Mouse (Mus musculus) heart, postnatal 0 days (tissue): ENCODE results near the gene Ncaph2. TPM values are rescaled to one million over a fixed set of nuclear protein-coding genes. Genes with fewer than 3 reads are reported as not detected.

ENCODE experiments used
- ATAC-seq: fragments of 200-750 bp; cut with Nextera tagmentation; 2 replicates; pipeline ENCODE4 v1.8.0; 2017; ENCODE audit warnings: low read depth, moderate number of reproducible peaks, moderate library complexity; ENCODE audit not compliant: insufficient read depth
- DNase-seq: peaks from one replicate; pipeline ENCODE4 v3.0.0-alpha.2; 2016; ENCODE audit warnings: low spot score
- H3K27ac ChIP-seq: fragments of 300-500 bp; sonication (generic); 2 replicates; pipeline ENCODE4 v1.5.1; 2014; ENCODE audit warnings: low read depth, mild to moderate bottlenecking
- H3K27me3 ChIP-seq: fragments of 300-500 bp; sonication (generic); 2 replicates; pipeline ENCODE4 v1.6.1; 2014; ENCODE audit warnings: low read length, mixed read lengths; ENCODE audit not compliant: control insufficient read depth, insufficient read depth
- H3K36me3 ChIP-seq: fragments of 300-500 bp; sonication (generic); replicated peaks from 2 replicates; pipeline ENCODE4 v1.6.1; 2014; ENCODE audit warnings: low read length, mixed read lengths; ENCODE audit not compliant: control insufficient read depth, insufficient read depth
- H3K4me1 ChIP-seq: fragments of 300-500 bp; sonication (generic); 2 replicates; pipeline ENCODE4 v1.6.1; 2014; ENCODE audit warnings: antibody characterized with exemption; ENCODE audit not compliant: control insufficient read depth, insufficient read depth
- H3K4me2 ChIP-seq: fragments of 300-500 bp; sonication (generic); 2 replicates; pipeline ENCODE4 v1.6.1; 2014; ENCODE audit warnings: low read depth, mild to moderate bottlenecking, low read length, moderate library complexity
- H3K4me3 ChIP-seq: fragments of 300-500 bp; sonication (generic); 2 replicates; pipeline ENCODE4 v1.5.1; 2014; ENCODE audit warnings: low read depth, low read length
- H3K9ac ChIP-seq: fragments of 300-500 bp; sonication (generic); replicated peaks from 2 replicates; pipeline ENCODE4 v1.6.1; 2014; ENCODE audit warnings: low read depth, low read length, mixed read lengths
- H3K9me3 ChIP-seq: fragments of 300-500 bp; sonication (generic); replicated peaks from 2 replicates; pipeline ENCODE4 v1.6.1; 2016; ENCODE audit warnings: low read length; ENCODE audit not compliant: control insufficient read depth
- CTCF ChIP-seq: IDR thresholded peaks from 2 replicates; pipeline ENCODE4 v1.5.1; 2016; ENCODE audit warnings: antibody characterized with exemption, control low read depth, low read depth
- EP300 ChIP-seq: IDR thresholded peaks from 2 replicates; pipeline ENCODE4 v1.6.1; 2016; ENCODE audit warnings: antibody characterized with exemption, low read depth
- WGBS: fragments of 180-500 bp; shearing (Covaris S2); extraction: QIAGEN DNeasy Blood & Tissue Kit; methylation state at CpG from one replicate; pipeline ENCODE4 v1.1.7; 2014; 5-methylcytosine and 5-hydroxymethylcytosine counted together
- polyA plus RNA-seq: library from polyadenylated mRNA; unstranded; fragments of >200 nt; fragmentation: Nextera tagmentation; extraction: Ambion mirVana; gene quantifications from 2 replicates; pipeline ENCODE4 v1.2.1, GENCODE M21; 2015
- total RNA-seq: library from RNA; depleted of rRNA; stranded (reverse); fragments of >200 nt; gene quantifications from 2 replicates; pipeline ENCODE4 v1.2.3, GENCODE M21; 2014; ENCODE audit warnings: low replicate concordance

Ncaph2 gene
- total and polyA plus RNA-seq, 2 experiments from 2014 or later = 64.3 to 136 TPM

DNA sequence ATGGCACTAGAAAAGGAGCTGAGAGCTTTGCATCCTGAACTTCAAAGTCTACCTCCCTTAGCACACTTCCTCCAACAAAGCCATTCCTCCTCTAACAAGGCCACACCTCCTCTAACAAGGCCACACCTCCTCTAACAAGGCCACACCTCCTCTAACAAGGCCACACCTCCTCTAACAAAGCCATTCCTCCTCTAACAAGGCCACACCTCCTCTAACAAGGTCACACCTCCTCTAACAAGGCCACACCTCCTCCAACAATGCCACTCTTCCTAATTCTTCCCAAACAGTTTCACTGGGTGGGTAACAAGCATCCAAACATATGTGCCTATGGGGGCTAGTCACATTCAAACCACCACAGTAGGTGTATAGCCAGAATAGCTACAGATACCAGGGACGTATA lies 47.0 kb downstream of the Ncaph2 start:
- WGBS = 78% methylated on average over 1 of the region's 1 CpGs
- DNase-seq (no peak), ATAC-seq (no peak)
- peaks cover 13% of the 10 kb centered on the region; the same call in 1 of the 2 replicates for H3K9me3 ChIP-seq
- H3K9ac ChIP-seq = no peak overlapping the region
- no peaks in the 10 kb centered on the region for H3K27me3 ChIP-seq
- TF ChIP-seq EP300 (no peak), CTCF (no peak)
- no peaks in the 10 kb centered on the region for H3K36me3 ChIP-seq
- H3K4me3 ChIP-seq = no peak overlapping the region
- H3K4me2 ChIP-seq = no peak overlapping the region
- H3K4me1 ChIP-seq = no peaks in the 10 kb centered on the region
- no peak overlapping the region for H3K27ac ChIP-seq

DNA sequence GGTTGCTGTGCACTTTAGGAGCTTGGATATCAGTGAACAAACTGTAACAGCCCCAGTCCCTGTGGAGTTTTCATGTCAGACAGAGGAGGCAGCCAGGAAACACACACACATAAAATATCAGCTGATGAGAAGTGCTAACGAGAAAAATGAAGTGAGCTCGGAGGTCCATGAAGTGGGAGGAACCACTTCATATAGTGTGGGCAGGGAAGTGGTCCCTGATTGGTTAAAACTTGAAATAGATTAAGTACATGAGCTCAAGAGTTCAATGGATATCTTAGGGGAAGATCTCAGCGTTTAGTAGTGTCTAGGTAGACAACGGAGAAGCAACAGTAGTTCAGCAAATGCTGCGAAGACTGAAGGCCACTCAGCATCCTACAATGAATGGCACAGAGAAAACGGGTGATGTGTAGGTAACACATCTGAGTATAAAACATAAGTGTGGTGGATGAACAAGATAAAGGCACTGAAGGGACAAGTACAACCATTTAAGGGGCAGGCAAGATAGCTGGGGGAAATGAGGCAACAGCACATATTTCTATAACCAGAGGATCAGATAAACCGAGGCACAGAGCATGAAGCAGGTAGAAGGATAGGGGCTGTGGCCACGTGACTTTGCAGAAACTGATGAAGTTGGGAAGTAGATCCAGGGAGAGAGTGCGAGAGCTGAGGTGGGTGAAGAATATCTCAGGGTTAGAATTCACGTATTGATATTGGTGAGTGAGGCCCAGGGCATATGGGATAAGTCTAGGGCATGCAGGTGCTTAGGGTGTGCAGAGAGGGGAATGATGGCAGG lies 49.5 kb downstream of the Ncaph2 start:
- Histone ChIP-seq H3K27me3 (no peaks in the 10 kb centered on the region), H3K9ac (no peak overlapping the region), H3K27ac (no peak overlapping the region), H3K4me2 (no peak overlapping the region), H3K4me1 (no peaks in the 10 kb centered on the region), H3K4me3 (no peak overlapping the region), H3K9me3 (peaks cover 23% of the 10 kb centered on the region), H3K36me3 (no peaks in the 10 kb centered on the region)
- 75% methylated on average over 10 of the region's 10 CpGs for WGBS
- ATAC-seq (no peak), DNase-seq (no peak)
- TF ChIP-seq EP300 (no peak), CTCF (no peak)

DNA sequence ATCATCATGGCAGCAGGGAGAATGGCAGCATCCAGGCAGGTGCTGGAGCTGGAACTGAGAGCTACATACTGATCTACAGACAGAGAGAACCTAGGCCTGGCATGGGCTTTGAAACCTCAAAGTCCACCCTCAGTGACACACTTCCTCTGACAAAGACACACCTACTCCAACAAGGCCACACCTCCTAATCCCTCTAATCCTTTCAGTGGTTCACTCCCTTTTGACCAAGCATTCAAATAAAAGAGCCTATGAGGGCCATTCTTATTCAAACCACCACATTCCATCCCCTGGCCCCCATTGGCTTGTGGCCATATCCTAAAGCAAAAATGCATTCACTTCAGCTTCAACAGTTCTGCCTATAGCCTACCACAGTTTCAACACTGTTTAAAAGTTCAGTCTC lies 51.2 kb downstream of the Ncaph2 start:
- no peak for ATAC-seq
- no peak overlapping the region for H3K4me3 ChIP-seq
- TF ChIP-seq CTCF = no peak
- TF ChIP-seq EP300 = no peak

GRCm38 (mm10) chr15:89410118-89410517 lies 54.6 kb downstream of the Ncaph2 start, which contains the start of gene Syce3:
Syce3 (minus strand) TSS chr15:89410503.
- peaks cover 20% of the 10 kb centered on the region for H3K9me3 ChIP-seq
- no peaks in the 10 kb centered on the region for H3K36me3 ChIP-seq
- no peak for DNase-seq
- H3K27me3 ChIP-seq = no peaks in the 10 kb centered on the region
- no peak for TF ChIP-seq EP300
- no peak for TF ChIP-seq CTCF
- no peak within 1 kb of the TSS for H3K4me3 ChIP-seq
- H3K4me2 ChIP-seq = no peak within 1 kb of the TSS
- no peak for ATAC-seq
- no peaks in the 10 kb centered on the region for H3K4me1 ChIP-seq
- H3K27ac ChIP-seq = no peak within 1 kb of the TSS
- no peak within 1 kb of the TSS for H3K9ac ChIP-seq
- WGBS = 85% methylated on average over 24 of the region's 24 CpGs

More for the DNA sequence above, 51.2 kb downstream of the Ncaph2 start:
- peaks cover 23% of the 10 kb centered on the region for H3K9me3 ChIP-seq
- H3K36me3 ChIP-seq = no peaks in the 10 kb centered on the region
- no peaks in the 10 kb centered on the region for H3K4me1 ChIP-seq
- no peak overlapping the region for H3K4me2 ChIP-seq
- H3K27me3 ChIP-seq = no peaks in the 10 kb centered on the region
- no peak overlapping the region for H3K9ac ChIP-seq
- no peak overlapping the region for H3K27ac ChIP-seq
- no peak for DNase-seq

DNA sequence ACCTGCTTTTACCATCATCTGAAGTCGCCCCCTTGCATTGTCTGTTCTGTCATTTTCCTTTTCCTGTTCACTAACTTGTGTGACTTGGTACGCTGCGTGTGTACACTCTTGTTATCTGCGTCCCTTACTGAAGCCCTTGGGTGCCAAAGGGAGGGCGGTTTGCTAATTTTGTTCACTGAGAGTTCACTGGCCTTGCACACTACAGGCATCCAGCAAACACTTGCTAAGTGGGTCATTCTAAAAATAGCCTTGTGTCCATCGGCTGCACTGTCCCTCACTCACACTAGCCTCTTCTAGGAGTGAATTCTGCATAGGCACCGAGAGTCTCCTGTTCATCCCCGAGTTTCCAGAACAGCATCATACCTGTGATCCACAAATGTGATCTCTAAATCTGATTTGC lies 59.8 kb downstream of the Ncaph2 start:
- TF ChIP-seq EP300 (peak; percentile 78; the same call in 1 of the 2 replicates), CTCF (no peak)
- ATAC-seq = peak; percentile 91
- peaks cover 41% of the 10 kb centered on the region for H3K36me3 ChIP-seq
- H3K9me3 ChIP-seq = no peaks in the 10 kb centered on the region
- no peaks in the 10 kb centered on the region for H3K27me3 ChIP-seq
- DNase-seq = peak; percentile 89
- peak overlapping the region; percentile 79 for H3K27ac ChIP-seq
- H3K4me2 ChIP-seq = peak overlapping the region; percentile 22
- WGBS = 38% methylated on average over 8 of the region's 8 CpGs
- no peak overlapping the region for H3K4me3 ChIP-seq
- no peaks in the 10 kb centered on the region for H3K4me1 ChIP-seq
- no peak overlapping the region for H3K9ac ChIP-seq
